Mouse (Mus musculus) liver, embryonic 14 days (tissue): ENCODE results near the gene Rimkla. TPM values are rescaled to one million over a fixed set of nuclear protein-coding genes. Genes with fewer than 3 reads are reported as not detected.

Experiments used
- polyA plus RNA-seq: library from polyadenylated mRNA; depleted of rRNA; stranded (reverse); fragments of >200 nt; gene quantifications from 2 replicates; pipeline ENCODE4 v1.2.3, GENCODE M21; 2012; rRNA removed

The Rimkla gene
- polyA plus RNA-seq = 0.01 TPM in 2 replicates

GRCm38 (mm10) chr4:119492291-119492932, at the start of gene Rimkla:
Gene Rimkla (minus strand): TSS chr4:119492628.

GRCm38 (mm10) chr4:119539031-119539824, 46.8 kb upstream of the Rimkla start, which contains the start of gene Frg2f1:
Gene Frg2f1 (minus strand): TSS chr4:119539529.

GRCm38 (mm10) chr4:119536615-119537014, 44.2 kb upstream of the Rimkla start, which contains the start of gene Foxj3:
Gene Foxj3 (plus strand): TSS chr4:119537004.

GRCm38 (mm10) chr4:119422294-119422964, 70.0 kb downstream of the Rimkla start, which contains the start of the genes Ppcs and Zmynd12:
Gene Ppcs (minus strand): TSS chr4:119422420.
Gene Zmynd12 (plus strand): TSS chr4:119422814.

Other genes starting within 250 kb of the Rimkla start
- not detected in 2 replicates for gene Cldn19, start 237.2 kb downstream of the Rimkla start, polyA plus RNA-seq
- gene Ybx1, start 198.0 kb downstream of the Rimkla start, polyA plus RNA-seq = 266 and 272 TPM in 2 replicates
- gene Ppih, start 172.1 kb downstream of the Rimkla start, polyA plus RNA-seq = 56.8 and 62.2 TPM in 2 replicates
- gene Ccdc30, start 77.1 kb downstream of the Rimkla start, polyA plus RNA-seq = 0.48 and 0.51 TPM in 2 replicates
- 6.7 and 7.5 TPM in 2 replicates for gene Ppcs, start 70.2 kb downstream of the Rimkla start, polyA plus RNA-seq
- gene Zmynd12, start 69.8 kb downstream of the Rimkla start, polyA plus RNA-seq = 0.07 and 0.13 TPM in 2 replicates
- 5.1 and 5.3 TPM in 2 replicates for gene Foxj3, start 44.4 kb upstream of the Rimkla start, polyA plus RNA-seq
- gene Frg2f1, start 46.9 kb upstream of the Rimkla start, polyA plus RNA-seq = 1.1 and 1.2 TPM in 2 replicates
- gene Guca2a, start 145.1 kb upstream of the Rimkla start, polyA plus RNA-seq = 0.09 TPM in 1 of 2 replicates, not detected in the other
- gene Guca2b, start 166.3 kb upstream of the Rimkla start, polyA plus RNA-seq = 0.09 and 0.25 TPM in 2 replicates
- 1.5 and 1.7 TPM in 2 replicates for gene Hivep3, start 241.2 kb upstream of the Rimkla start, polyA plus RNA-seq